Mouse (Mus musculus): Measurements from ENCODE around the gene Tas2r125. TPM values are rescaled to one million over a fixed set of nuclear protein-coding genes. Genes with fewer than 3 reads are reported as not detected.

Gene Tas2r125
- polyA plus RNA-seq (2012; rRNA removed) = not detected in 2 replicates

DNA sequence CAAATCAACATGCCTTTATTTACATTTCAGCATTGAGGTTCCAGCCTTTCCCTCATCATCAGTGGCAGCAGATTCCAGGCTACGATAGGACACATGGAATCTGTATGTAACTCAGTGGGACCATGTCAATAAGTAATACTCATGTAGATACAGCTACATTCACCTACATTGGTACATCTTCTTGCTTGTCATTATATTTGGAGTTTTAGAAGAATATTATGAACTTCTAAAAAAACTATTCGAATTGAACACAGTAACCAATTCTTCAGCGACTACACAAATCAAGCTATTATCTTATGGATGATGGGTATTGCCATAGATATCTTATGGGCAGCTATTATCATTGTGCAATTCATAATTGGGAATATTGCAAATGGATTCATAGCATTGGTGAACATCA, at the start of gene Tas2r125:
Gene Tas2r125 (plus strand): TSS at position 301 of the 400 bp plus-strand sequence.

DNA sequence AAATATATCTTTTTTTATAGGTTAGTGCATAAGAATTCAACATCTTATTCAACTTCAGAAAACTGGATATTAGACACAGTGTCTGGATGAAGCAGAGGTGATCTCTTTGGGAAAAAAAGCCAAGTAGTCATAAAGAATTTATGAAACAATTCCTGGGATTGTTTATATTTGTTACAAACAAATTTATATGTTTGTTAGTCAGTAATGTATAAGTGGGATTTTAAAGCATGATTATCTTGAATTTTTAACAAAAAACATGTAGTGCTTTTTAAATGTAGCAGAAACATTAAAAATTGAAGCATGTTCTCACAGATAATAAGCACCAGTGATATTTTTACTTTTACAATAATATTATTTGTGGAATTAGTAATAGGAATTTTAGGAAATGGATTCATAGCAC, 41.7 kb upstream of the Tas2r125 start, which contains the start of gene Tas2r110:
Gene Tas2r110 (plus strand): TSS at position 301 of the 400 bp plus-strand sequence.

DNA sequence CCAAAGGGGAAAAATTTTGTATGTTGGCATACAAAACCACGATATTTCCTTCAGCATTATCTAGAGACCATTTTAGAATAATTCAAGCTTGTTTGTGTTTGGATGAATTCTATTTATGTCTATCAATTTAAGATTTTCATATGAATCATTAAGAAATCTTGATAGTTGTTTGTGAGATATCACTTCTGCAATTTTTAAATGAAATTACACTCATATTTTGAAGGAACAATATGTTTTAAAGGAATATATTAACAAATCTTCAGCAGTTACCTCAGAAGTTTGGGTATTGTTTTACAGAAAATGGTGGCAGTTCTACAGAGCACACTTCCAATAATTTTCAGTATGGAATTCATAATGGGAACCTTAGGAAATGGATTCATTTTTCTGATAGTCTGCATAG, 16.7 kb upstream of the Tas2r125 start, which contains the start of gene Tas2r113:
Gene Tas2r113 (plus strand): TSS at position 301 of the 400 bp plus-strand sequence.

DNA sequence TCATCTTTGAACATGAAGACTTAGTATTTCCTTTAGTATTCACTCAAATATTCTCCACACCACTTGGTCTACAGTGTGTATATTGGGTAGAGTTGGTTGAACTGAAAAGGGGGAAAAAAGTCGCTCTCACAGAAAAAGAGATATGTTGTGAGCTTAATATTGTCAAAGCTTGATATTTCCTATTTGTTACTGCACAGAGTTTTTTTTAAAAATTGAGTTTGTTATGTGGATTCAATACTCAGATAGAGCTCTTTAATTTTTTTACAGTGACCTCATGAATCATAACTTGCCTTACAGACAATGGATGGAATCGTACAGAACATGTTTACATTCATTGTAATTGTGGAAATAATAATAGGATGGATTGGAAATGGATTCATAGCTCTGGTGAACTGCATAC, 41.4 kb downstream of the Tas2r125 start, which contains the start of gene Tas2r129:
Gene Tas2r129 (plus strand): TSS at position 301 of the 400 bp plus-strand sequence.

DNA sequence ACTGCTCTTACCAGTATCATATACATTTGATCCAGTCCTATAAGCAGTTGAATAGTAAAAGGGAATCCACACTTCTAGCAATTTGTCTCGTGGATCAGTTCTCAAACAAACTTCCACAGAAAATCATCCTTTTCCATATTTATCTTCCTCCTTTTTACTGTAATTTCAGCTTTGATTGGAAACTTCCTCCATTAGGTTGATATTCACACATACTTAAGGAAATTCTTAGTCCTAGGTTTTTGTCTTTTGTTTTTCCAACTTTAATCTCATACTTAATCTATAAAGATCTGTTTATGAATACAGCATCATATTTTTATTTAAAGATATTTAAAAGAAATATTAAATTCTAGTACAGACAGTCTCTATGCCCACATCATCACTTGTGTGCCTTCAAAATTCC, 48.4 kb downstream of the Tas2r125 start, which contains the start of gene Tas2r131:
Gene Tas2r131 (minus strand): TSS at position 101 of the 400 bp plus-strand sequence.

Other genes starting within 250 kb of the Tas2r125 start
- gene Tas2r121, start 208.6 kb upstream of the Tas2r125 start, polyA plus RNA-seq (2012; rRNA removed) = not detected in 2 replicates
- not detected in 2 replicates for gene Tas2r122, start 197.7 kb upstream of the Tas2r125 start, polyA plus RNA-seq (2012; rRNA removed)
- gene Tas2r115, start 171.6 kb upstream of the Tas2r125 start, polyA plus RNA-seq (2012; rRNA removed) = not detected in 2 replicates
- not detected in 2 replicates for gene Tas2r124, start 154.9 kb upstream of the Tas2r125 start, polyA plus RNA-seq (2012; rRNA removed)
- gene Tas2r102, start 147.5 kb upstream of the Tas2r125 start, polyA plus RNA-seq (2012; rRNA removed) = not detected in 2 replicates
- gene Tas2r136, start 131.5 kb upstream of the Tas2r125 start, polyA plus RNA-seq (2012; rRNA removed) = not detected in 2 replicates
- gene Tas2r117, start 106.8 kb upstream of the Tas2r125 start, polyA plus RNA-seq (2012; rRNA removed) = not detected in 2 replicates
- not detected in 2 replicates for gene Tas2r123, start 62.5 kb upstream of the Tas2r125 start, polyA plus RNA-seq (2012; rRNA removed)
- gene Tas2r116, start 54.2 kb upstream of the Tas2r125 start, polyA plus RNA-seq (2012; rRNA removed) = not detected in 2 replicates
- gene Tas2r110, start 41.6 kb upstream of the Tas2r125 start, polyA plus RNA-seq (2012; rRNA removed) = not detected in 2 replicates
- gene Tas2r113, start 16.6 kb upstream of the Tas2r125 start, polyA plus RNA-seq (2012; rRNA removed) = not detected in 2 replicates
- not detected in 2 replicates for gene Tas2r129, start 41.5 kb downstream of the Tas2r125 start, polyA plus RNA-seq (2012; rRNA removed)
- gene Tas2r131, start 48.3 kb downstream of the Tas2r125 start, polyA plus RNA-seq (2012; rRNA removed) = not detected in 2 replicates
- gene Tas2r109, start 71.3 kb downstream of the Tas2r125 start, polyA plus RNA-seq (2012; rRNA removed) = not detected in 2 replicates
- gene Tas2r103, start 127.5 kb downstream of the Tas2r125 start, polyA plus RNA-seq (2012; rRNA removed) = not detected in 2 replicates
- not detected in 2 replicates for gene Tas2r140, start 146.2 kb downstream of the Tas2r125 start, polyA plus RNA-seq (2012; rRNA removed)
- gene Smim10l1, start 195.3 kb downstream of the Tas2r125 start, polyA plus RNA-seq (2012; rRNA removed) = 23.3 and 24.7 TPM in 2 replicates